12 mouse cellular contexts compared by ENCODE assay signal in the genomic region with DNA sequence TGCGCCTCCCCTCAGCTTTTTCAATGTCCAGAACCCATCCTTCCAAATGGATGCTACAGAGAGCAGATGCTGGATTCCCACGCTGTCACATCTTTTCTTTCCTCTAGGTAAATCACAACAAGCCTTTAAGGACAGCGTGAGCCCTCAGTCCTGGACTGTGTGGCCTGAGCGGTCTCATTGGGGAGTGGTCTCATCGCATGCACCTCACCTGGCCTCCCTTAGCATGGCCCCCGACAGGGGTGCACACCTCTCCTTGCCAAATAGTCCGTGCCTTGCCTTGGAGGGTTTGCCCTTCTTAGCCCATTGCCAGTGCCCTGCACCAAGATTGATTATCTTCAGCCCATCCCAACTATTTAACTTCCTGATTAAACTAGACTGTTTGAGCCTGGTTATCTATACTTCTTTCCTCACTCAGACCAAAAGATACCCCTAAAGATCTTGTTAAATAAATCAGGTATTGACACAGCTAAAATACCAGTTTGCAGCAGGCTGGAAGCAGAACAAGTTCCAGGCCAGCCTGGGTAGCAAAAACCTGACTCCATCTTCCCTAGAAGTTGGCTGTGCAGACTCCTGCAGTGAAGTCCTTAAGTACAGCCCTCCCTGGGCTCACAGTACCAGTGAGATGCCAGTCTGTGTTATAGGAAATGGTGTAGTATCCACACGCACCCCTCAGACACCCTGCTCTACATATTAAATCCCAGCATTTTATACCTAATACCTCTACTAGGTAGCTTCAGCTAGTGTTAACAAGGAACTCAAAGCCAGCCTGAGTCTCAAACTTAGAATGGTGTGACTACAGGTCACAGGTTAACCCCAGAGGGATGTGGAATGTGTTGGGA. TPM values are rescaled to one million over a fixed set of nuclear protein-coding genes. Genes with fewer than 3 reads are reported as not detected.
DNase-seq lines count a peak whose midpoint lies in the region; ATAC-seq and TF ChIP-seq lines count a peak whose summit lies in the region.
"Had no signal": no experiment of that assay in that cellular context is flagged by ENCODE, and none has a peak within 500 bp of the region (broad histone marks: within the 10 kb centered on the region; RNA-seq: fewer than 3 reads in every experiment).

No protein-coding gene starts in this region.

- no peak overlapping the region for H3K4me3 ChIP-seq in liver, embryonic 12.5 days
- H3K4me3 ChIP-seq in hindbrain, embryonic 15.5 days: no peak overlapping the region
- no peak overlapping the region for H3K4me3 ChIP-seq in midbrain, embryonic 16.5 days (ENCODE audit: low read depth, low read length)
- no peak overlapping the region for H3K4me3 ChIP-seq in cerebellum, adult 2 months (replicated peaks; ENCODE audit: insufficient read depth, low read depth, low read length)
- H3K4me3 ChIP-seq: erythroblast, embryonic 14.5 days had no signal

- no peak for TF ChIP-seq POLR2A in cerebellum, adult 2 months (IDR thresholded peaks at IDR 0.05; ENCODE audit: borderline replicate concordance, insufficient read depth, low read length)

- peak overlapping the region; percentile 68 for H3K27ac ChIP-seq in liver, embryonic 12.5 days
- peak overlapping the region; percentile 32; the same call in 1 of the 2 replicates for H3K27ac ChIP-seq in hindbrain, embryonic 15.5 days (replicated peaks)
- peak overlapping the region; percentile 34; the same call in 1 of the 2 replicates for H3K27ac ChIP-seq in midbrain, embryonic 16.5 days (ENCODE audit: low read length)
- H3K27ac ChIP-seq in cerebellum, adult 2 months (ENCODE audit: insufficient read depth, low read length): no peak overlapping the region

- WGBS in liver, embryonic 12.5 days (ENCODE audit: insufficient replicate concordance): 67% methylated on average over 8 of the region's 8 CpGs
- WGBS in hindbrain, embryonic 15.5 days: 67% methylated on average over 8 of the region's 8 CpGs
- 76% methylated on average over 8 of the region's 8 CpGs for WGBS in midbrain, embryonic 16.5 days
- WGBS in cerebellum, adult 2 months: 66% methylated on average over 8 of the region's 8 CpGs

- no peak for TF ChIP-seq CTCF in cerebellum, adult 2 months (IDR thresholded peaks at IDR 0.05; ENCODE audit: borderline replicate concordance, insufficient read depth, low read depth, low read length)

- H3K27me3 ChIP-seq in liver, embryonic 12.5 days (replicated peaks): no peaks in the 10 kb centered on the region
- H3K27me3 ChIP-seq in hindbrain, embryonic 15.5 days: no peaks in the 10 kb centered on the region
- H3K27me3 ChIP-seq in midbrain, embryonic 16.5 days (ENCODE audit: control insufficient read depth, insufficient read depth, low read depth, low read length): no peaks in the 10 kb centered on the region
- H3K27me3 ChIP-seq in cerebellum, adult 2 months (ENCODE audit: control insufficient read depth, insufficient read depth, low read length): no peaks in the 10 kb centered on the region

- no peak for DNase-seq in liver
- peak; percentile 39 for DNase-seq in ZHBTc4 (ENCODE audit: low read depth, low spot score)
- DNase-seq in cerebellum, adult 2 months: no peak
- no peak for DNase-seq in thymus, postnatal 4 days
- DNase-seq in B cell, adult 2 months: no peak
- DNase-seq: heart, postnatal 36 days; kidney, postnatal 10 days; lung, postnatal 10 days had no signal

- H3K9ac ChIP-seq in liver, embryonic 12.5 days: no peak overlapping the region
- H3K9ac ChIP-seq in hindbrain, embryonic 15.5 days: no peak overlapping the region
- H3K9ac ChIP-seq in midbrain, embryonic 16.5 days (ENCODE audit: low read depth, low read length): no peak overlapping the region

- peaks cover 67% of the 10 kb centered on the region for H3K4me1 ChIP-seq in liver, embryonic 12.5 days
- H3K4me1 ChIP-seq in hindbrain, embryonic 15.5 days (replicated peaks): peaks cover 45% of the 10 kb centered on the region
- peaks cover 35% of the 10 kb centered on the region for H3K4me1 ChIP-seq in midbrain, embryonic 16.5 days (ENCODE audit: control insufficient read depth, insufficient read depth, low read length)
- peaks cover 7% of the 10 kb centered on the region; the same call in 1 of the 2 replicates for H3K4me1 ChIP-seq in cerebellum, adult 2 months (ENCODE audit: control insufficient read depth, insufficient read depth, low read length)

- ATAC-seq in liver, embryonic 12.5 days: no peak
- ATAC-seq in hindbrain, embryonic 15.5 days (ENCODE audit: low FRiP score, low read depth): no peak
- ATAC-seq in midbrain, embryonic 16.5 days: no peak

- H3K4me2 ChIP-seq in liver, embryonic 12.5 days: no peak overlapping the region
- no peak overlapping the region for H3K4me2 ChIP-seq in hindbrain, embryonic 15.5 days
- no peak overlapping the region for H3K4me2 ChIP-seq in midbrain, embryonic 16.5 days (ENCODE audit: low read length)

- H3K36me3 ChIP-seq in liver, embryonic 12.5 days: peaks cover 79% of the 10 kb centered on the region
- peaks cover 49% of the 10 kb centered on the region for H3K36me3 ChIP-seq in hindbrain, embryonic 15.5 days
- peaks cover 21% of the 10 kb centered on the region for H3K36me3 ChIP-seq in midbrain, embryonic 16.5 days (ENCODE audit: control insufficient read depth, insufficient read depth, low read length)

- H3K9me3 ChIP-seq in liver, embryonic 12.5 days (replicated peaks): no peaks in the 10 kb centered on the region
- no peaks in the 10 kb centered on the region for H3K9me3 ChIP-seq in hindbrain, embryonic 15.5 days
- no peaks in the 10 kb centered on the region for H3K9me3 ChIP-seq in midbrain, embryonic 16.5 days (replicated peaks; ENCODE audit: control insufficient read depth, low read length, poor library complexity, severe bottlenecking)

RNA-seq across cellular contexts. Expression of a gene that starts 5.5 kb away (rescaled TPM):
- polyA plus RNA-seq in liver, embryonic 12.5 days (2016; fragmentation: Nextera tagmentation; extraction: Ambion mirVana): 577 and 600 TPM in 2 replicates
- polyA plus RNA-seq in hindbrain, embryonic 15.5 days (2015; fragmentation: Nextera tagmentation; extraction: Ambion mirVana): 1,681 and 1,706 TPM in 2 replicates
- polyA plus RNA-seq in midbrain, embryonic 16.5 days (2015; fragmentation: Nextera tagmentation; extraction: Ambion mirVana): 1,852 and 1,913 TPM in 2 replicates
- 320 TPM in 2 replicates for polyA plus RNA-seq in cerebellum, adult 2 months (2012; rRNA removed)

RNA-seq across cellular contexts. Expression of a gene that starts 8.7 kb away (rescaled TPM):
- 14.2 and 15.0 TPM in 2 replicates for polyA plus RNA-seq in liver, embryonic 12.5 days (2016; fragmentation: Nextera tagmentation; extraction: Ambion mirVana)
- 10.0 and 10.5 TPM in 2 replicates for polyA plus RNA-seq in hindbrain, embryonic 15.5 days (2015; fragmentation: Nextera tagmentation; extraction: Ambion mirVana)
- 8.6 and 10.3 TPM in 2 replicates for polyA plus RNA-seq in midbrain, embryonic 16.5 days (2015; fragmentation: Nextera tagmentation; extraction: Ambion mirVana)
- polyA plus RNA-seq in cerebellum, adult 2 months (2012; rRNA removed): 12.1 and 16.1 TPM in 2 replicates

RNA-seq across cellular contexts. Expression of a gene that starts 9.6 kb away (rescaled TPM):
- polyA plus RNA-seq in liver, embryonic 12.5 days (2016; fragmentation: Nextera tagmentation; extraction: Ambion mirVana): 38.0 and 43.1 TPM in 2 replicates
- polyA plus RNA-seq in hindbrain, embryonic 15.5 days (2015; fragmentation: Nextera tagmentation; extraction: Ambion mirVana): 111 and 116 TPM in 2 replicates
- polyA plus RNA-seq in midbrain, embryonic 16.5 days (2015; fragmentation: Nextera tagmentation; extraction: Ambion mirVana): 102 and 104 TPM in 2 replicates
- 129 and 140 TPM in 2 replicates for polyA plus RNA-seq in cerebellum, adult 2 months (2012; rRNA removed)

RNA-seq across cellular contexts. Expression of a gene that starts 11.1 kb away (rescaled TPM):
- 16.8 and 19.9 TPM in 2 replicates for polyA plus RNA-seq in liver, embryonic 12.5 days (2016; fragmentation: Nextera tagmentation; extraction: Ambion mirVana)
- polyA plus RNA-seq in hindbrain, embryonic 15.5 days (2015; fragmentation: Nextera tagmentation; extraction: Ambion mirVana): 12.7 and 16.3 TPM in 2 replicates
- polyA plus RNA-seq in midbrain, embryonic 16.5 days (2015; fragmentation: Nextera tagmentation; extraction: Ambion mirVana): 8.9 and 10.5 TPM in 2 replicates
- polyA plus RNA-seq in cerebellum, adult 2 months (2012; rRNA removed): 22.6 and 25.2 TPM in 2 replicates

RNA-seq across cellular contexts. Expression of a gene that starts 28.5 kb away (rescaled TPM):
- polyA plus RNA-seq in liver, embryonic 12.5 days (2016; fragmentation: Nextera tagmentation; extraction: Ambion mirVana): 29.5 and 29.8 TPM in 2 replicates
- 22.1 and 22.6 TPM in 2 replicates for polyA plus RNA-seq in hindbrain, embryonic 15.5 days (2015; fragmentation: Nextera tagmentation; extraction: Ambion mirVana)
- 13.5 and 14.6 TPM in 2 replicates for polyA plus RNA-seq in midbrain, embryonic 16.5 days (2015; fragmentation: Nextera tagmentation; extraction: Ambion mirVana)
- 8.6 and 12.0 TPM in 2 replicates for polyA plus RNA-seq in cerebellum, adult 2 months (2012; rRNA removed)
